Mouse (Mus musculus) adrenal gland, postnatal 25 days (tissue): ENCODE data around the gene Erbb4. TPM values are rescaled to one million over a fixed set of nuclear protein-coding genes. Genes with fewer than 3 reads are reported as not detected.
"Not testable (repeated sequence)": the region's sequence is repeated elsewhere in the genome, so short reads cannot be mapped to it uniquely, and the experiment has no call there.

Experiments used
- DNase-seq: peaks from one replicate; pipeline ENCODE4 v3.0.0; 2021; ENCODE audit warnings: mixed read lengths
- total RNA-seq: library from RNA; stranded (reverse); gene quantifications from 2 replicates; pipeline ENCODE4 v1.2.3, GENCODE M21; 2021

Erbb4 gene
- total RNA-seq, 1 experiment from 2014 or later = 0.94 TPM

- no peak for DNase-seq
These were observed 247.5 kb downstream of the Erbb4 start for GRCm38 (mm10) chr1:68860341-68860740.

- DNase-seq = no peak
These were observed 248.4 kb downstream of the Erbb4 start for GRCm38 (mm10) chr1:68859480-68859879.

GRCm38 (mm10) chr1:68839352-68839751 is 268.5 kb downstream of the Erbb4 start:
- no peak for DNase-seq

GRCm38 (mm10) chr1:68834686-68835085 is 273.2 kb downstream of the Erbb4 start:
- no peak for DNase-seq

- DNase-seq = no peak
These were observed 275.8 kb downstream of the Erbb4 start for GRCm38 (mm10) chr1:68832101-68832500.

GRCm38 (mm10) chr1:68831575-68831974 is 276.3 kb downstream of the Erbb4 start:
- no peak for DNase-seq

GRCm38 (mm10) chr1:68830501-68831239 is 277.2 kb downstream of the Erbb4 start:
- no peak for DNase-seq

GRCm38 (mm10) chr1:68823116-68823644 is 284.7 kb downstream of the Erbb4 start:
- no peak for DNase-seq

GRCm38 (mm10) chr1:68806711-68807110 is 301.1 kb downstream of the Erbb4 start:
- DNase-seq = no peak

- DNase-seq = no peak
These were observed 320.3 kb downstream of the Erbb4 start for GRCm38 (mm10) chr1:68787409-68788015.

- DNase-seq = no peak
These were observed 327.2 kb downstream of the Erbb4 start for GRCm38 (mm10) chr1:68780653-68781052.

GRCm38 (mm10) chr1:68780032-68780431 is 327.8 kb downstream of the Erbb4 start:
- DNase-seq = no peak

- not testable (repeated sequence) for DNase-seq
These were observed 341.8 kb downstream of the Erbb4 start for GRCm38 (mm10) chr1:68766095-68766494.

- no peak for DNase-seq
These were observed 345.4 kb downstream of the Erbb4 start for GRCm38 (mm10) chr1:68762456-68762855.

GRCm38 (mm10) chr1:68748976-68749375 is 358.9 kb downstream of the Erbb4 start:
- peak; percentile 6 for DNase-seq

GRCm38 (mm10) chr1:68681478-68681877 is 426.4 kb downstream of the Erbb4 start:
- DNase-seq = no peak

- DNase-seq = no peak
These were observed 433.2 kb downstream of the Erbb4 start for GRCm38 (mm10) chr1:68674667-68675066.

- no peak for DNase-seq
These were observed 440.8 kb downstream of the Erbb4 start for GRCm38 (mm10) chr1:68666831-68667601.

GRCm38 (mm10) chr1:68590475-68590874 is 517.4 kb downstream of the Erbb4 start:
- no peak for DNase-seq

- DNase-seq = no peak
These were observed 533.9 kb downstream of the Erbb4 start for GRCm38 (mm10) chr1:68573851-68574540.

GRCm38 (mm10) chr1:68570924-68571323 is 536.9 kb downstream of the Erbb4 start:
- no peak for DNase-seq

- DNase-seq = no peak
These were observed 564.9 kb downstream of the Erbb4 start for GRCm38 (mm10) chr1:68542942-68543341.
